In the genomic region with DNA sequence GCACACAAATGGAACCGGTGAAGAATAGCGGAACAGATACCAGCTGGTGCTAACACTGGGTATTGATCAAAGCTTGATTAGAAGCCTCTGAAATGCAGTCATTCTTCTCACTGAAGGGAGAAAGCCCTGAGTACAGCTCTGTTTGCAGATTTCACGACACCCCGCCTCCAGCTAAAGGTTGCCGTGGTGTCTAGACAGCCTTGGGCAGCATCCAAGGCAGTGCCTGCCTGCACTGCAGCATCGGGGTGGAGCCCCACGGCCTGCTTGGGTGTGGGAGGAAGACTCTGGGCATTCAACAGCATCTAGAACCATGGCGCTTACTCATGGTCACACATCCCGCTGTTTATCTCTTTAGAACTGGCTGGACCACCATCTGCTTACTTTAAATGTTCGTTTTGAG, we compare ENCODE assay signal across 8 mouse cellular contexts. TPM values are rescaled to one million over a fixed set of nuclear protein-coding genes. Genes with fewer than 3 reads are reported as not detected.
DNase-seq lines count a peak whose midpoint lies in the region; ATAC-seq lines count a peak whose summit lies in the region.

No protein-coding gene starts in this region.

- peaks cover 30% of the 10 kb centered on the region for H3K4me1 ChIP-seq in neural tube, embryonic 12.5 days
- H3K4me1 ChIP-seq in kidney, embryonic 15.5 days, result peaks cover 28% of the 10 kb centered on the region

- no peaks in the 10 kb centered on the region for H3K27me3 ChIP-seq in neural tube, embryonic 12.5 days (replicated peaks)
- peaks cover 37% of the 10 kb centered on the region for H3K27me3 ChIP-seq in kidney, embryonic 15.5 days

- H3K9me3 ChIP-seq in neural tube, embryonic 12.5 days, result no peaks in the 10 kb centered on the region
- H3K9me3 ChIP-seq in kidney, embryonic 15.5 days (replicated peaks), result no peaks in the 10 kb centered on the region

- peaks cover 41% of the 10 kb centered on the region for H3K36me3 ChIP-seq in neural tube, embryonic 12.5 days
- H3K36me3 ChIP-seq in kidney, embryonic 15.5 days, result no peaks in the 10 kb centered on the region

- no peak overlapping the region for H3K27ac ChIP-seq in neural tube, embryonic 12.5 days
- H3K27ac ChIP-seq in kidney, embryonic 15.5 days, result no peak overlapping the region

- no peak overlapping the region for H3K4me3 ChIP-seq in neural tube, embryonic 12.5 days
- no peak overlapping the region for H3K4me3 ChIP-seq in kidney, embryonic 15.5 days (replicated peaks)

- peak overlapping the region; percentile 83 for H3K4me2 ChIP-seq in neural tube, embryonic 12.5 days (replicated peaks)
- no peak overlapping the region for H3K4me2 ChIP-seq in kidney, embryonic 15.5 days

- 57% methylated on average over 10 of the region's 10 CpGs for WGBS in neural tube, embryonic 12.5 days
- 74% methylated on average over 10 of the region's 10 CpGs for WGBS in kidney, embryonic 15.5 days

- no peak for ATAC-seq in neural tube, embryonic 12.5 days (ENCODE audit: low FRiP score, low read depth)
- ATAC-seq in kidney, embryonic 15.5 days (replicated peaks; ENCODE audit: low FRiP score), result no peak

- no peak for DNase-seq in neural tube, embryonic 10.5 days (ENCODE audit: extremely low spot score, low spot score)
- DNase-seq in cerebellum, postnatal 36 days, result peak; percentile 18 to 29
- DNase-seq in layer of hippocampus, postnatal 36 days, result peak; percentile 66 to 70
- DNase-seq in right cerebral cortex, postnatal 4 days, result peak; percentile 32
- DNase-seq in T-cell, adult 2 months (ENCODE audit: low spot score), result no peak
- no peak for DNase-seq in heart, adult 8-10 months (ENCODE audit: low spot score)

- no peak overlapping the region for H3K9ac ChIP-seq in neural tube, embryonic 12.5 days
- H3K9ac ChIP-seq in kidney, embryonic 15.5 days, result no peak overlapping the region

RNA-seq across cellular contexts. Expression of a gene that starts 3.3 kb away (rescaled TPM):
- 696 and 765 TPM in 2 replicates for polyA plus RNA-seq in neural tube, embryonic 12.5 days (2016; fragmentation: Nextera tagmentation; extraction: Ambion mirVana)
- 100 to 1,000 TPM; 825 to 952 TPM for total RNA-seq in layer of hippocampus, postnatal 36 days (2021)
- 67.5 and 94.5 TPM in 2 replicates for polyA plus RNA-seq in kidney, embryonic 15.5 days (2015; fragmentation: Nextera tagmentation; extraction: Ambion mirVana)
- 1 to 10 TPM; 5.5 to 9.9 (median 8.5) TPM for total RNA-seq in heart, adult 8-10 months (2022)

Comparison
In these comparisons a context has a peak if more than half of its experiments do, and no peak if none do; other contexts are left out.
1. DNase-seq: peak in cerebellum, postnatal 36 days (2 of 2), layer of hippocampus, postnatal 36 days (2 of 2) and right cerebral cortex, postnatal 4 days (single experiment); none in neural tube, embryonic 10.5 days (single experiment), T-cell, adult 2 months (single experiment) and heart, adult 8-10 months (single experiment).
2. RNA of a gene that starts 3.3 kb away (total RNA-seq): 825 to 952 TPM in layer of hippocampus, postnatal 36 days; 5.5 to 9.9 TPM in heart, adult 8-10 months; every median in the first group is over 10 times any median in the second.